Comparison of ENCODE assay signal across 10 mouse cellular contexts in the genomic region with DNA sequence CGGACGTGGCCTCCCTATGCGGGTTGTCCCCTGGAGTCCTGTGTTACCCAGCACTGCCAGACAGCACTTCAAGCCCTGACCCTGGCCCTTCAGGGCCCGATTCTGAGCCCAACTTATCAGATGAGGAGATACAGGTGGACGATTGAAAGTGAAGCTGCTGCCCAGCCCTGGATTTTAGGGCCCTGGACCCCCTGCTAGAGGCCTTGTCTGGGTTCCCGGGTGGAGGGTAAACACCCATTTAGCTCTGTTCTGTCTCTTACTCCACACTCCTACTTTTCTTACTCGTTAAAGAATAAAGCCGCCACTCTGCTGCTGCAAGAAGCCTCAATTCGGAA. TPM values are rescaled to one million over a fixed set of nuclear protein-coding genes. Genes with fewer than 3 reads are reported as not detected.
DNase-seq lines count a peak whose midpoint lies in the region; ATAC-seq lines count a peak whose summit lies in the region.
"Had no signal": no experiment of that assay in that cellular context is flagged by ENCODE, and none has a peak within 500 bp of the region (broad histone marks: within the 10 kb centered on the region; RNA-seq: fewer than 3 reads in every experiment).

No protein-coding gene starts in this region.

- H3K36me3 ChIP-seq in forebrain, embryonic 12.5 days (replicated peaks), result no peaks in the 10 kb centered on the region
- H3K36me3 ChIP-seq in forebrain, embryonic 16.5 days (ENCODE audit: control insufficient read depth, insufficient read depth), result no peaks in the 10 kb centered on the region
- no peaks in the 10 kb centered on the region for H3K36me3 ChIP-seq in lung, embryonic 15.5 days
- H3K36me3 ChIP-seq in limb, embryonic 15.5 days, result no peaks in the 10 kb centered on the region
- H3K36me3 ChIP-seq in stomach, embryonic 14.5 days (ENCODE audit: control insufficient read depth, insufficient read depth, low read length), result no peaks in the 10 kb centered on the region

- DNase-seq in lung, postnatal 10 days, result no peak
- no peak for DNase-seq in cerebellum, adult 11 months
- DNase-seq in urinary bladder, postnatal 4 days (ENCODE audit: low spot score in 2 of 2), result no peak

- no peak overlapping the region for H3K4me3 ChIP-seq in forebrain, embryonic 12.5 days (replicated peaks)
- no peak overlapping the region for H3K4me3 ChIP-seq in forebrain, embryonic 16.5 days (replicated peaks; ENCODE audit: low read length)
- peak overlapping the region; percentile 32 for H3K4me3 ChIP-seq in lung, embryonic 15.5 days
- H3K4me3 ChIP-seq in limb, embryonic 15.5 days, result peak overlapping the region; percentile 24; the same call in 1 of the 2 replicates
- peak overlapping the region; percentile 18; the same call in 1 of the 2 replicates for H3K4me3 ChIP-seq in stomach, embryonic 14.5 days (ENCODE audit: low read depth, low read length)

- H3K27me3 ChIP-seq in forebrain, embryonic 12.5 days, result peaks cover 96% of the 10 kb centered on the region
- peaks cover 59% of the 10 kb centered on the region for H3K27me3 ChIP-seq in forebrain, embryonic 16.5 days (replicated peaks; ENCODE audit: control insufficient read depth, insufficient read depth, low read length)
- peaks cover 73% of the 10 kb centered on the region for H3K27me3 ChIP-seq in lung, embryonic 15.5 days
- H3K27me3 ChIP-seq in limb, embryonic 15.5 days, result peaks cover 81% of the 10 kb centered on the region
- peaks cover 47% of the 10 kb centered on the region for H3K27me3 ChIP-seq in stomach, embryonic 14.5 days (ENCODE audit: control insufficient read depth, insufficient read depth, low read length)

- H3K27ac ChIP-seq in forebrain, embryonic 12.5 days, result no peak overlapping the region
- H3K27ac ChIP-seq in forebrain, embryonic 16.5 days (ENCODE audit: low read length), result no peak overlapping the region
- no peak overlapping the region for H3K27ac ChIP-seq in lung, embryonic 15.5 days
- H3K27ac ChIP-seq in limb, embryonic 15.5 days, result no peak overlapping the region
- no peak overlapping the region for H3K27ac ChIP-seq in stomach, embryonic 14.5 days (ENCODE audit: low read length)

- peak overlapping the region; percentile 21; the same call in 1 of the 2 replicates for H3K4me2 ChIP-seq in forebrain, embryonic 12.5 days
- no peak overlapping the region for H3K4me2 ChIP-seq in forebrain, embryonic 16.5 days (ENCODE audit: low read length)
- peak overlapping the region; percentile 51 for H3K4me2 ChIP-seq in lung, embryonic 15.5 days
- H3K4me2 ChIP-seq in limb, embryonic 15.5 days, result peak overlapping the region; percentile 39
- peak overlapping the region; percentile 25 for H3K4me2 ChIP-seq in stomach, embryonic 14.5 days (replicated peaks; ENCODE audit: low read depth, low read length)

- H3K9ac ChIP-seq in forebrain, embryonic 12.5 days, result no peak overlapping the region
- no peak overlapping the region for H3K9ac ChIP-seq in forebrain, embryonic 16.5 days (replicated peaks; ENCODE audit: low read depth, low read length)
- H3K9ac ChIP-seq in lung, embryonic 15.5 days, result no peak overlapping the region; the same call in 1 of the 2 replicates
- H3K9ac ChIP-seq in limb, embryonic 15.5 days, result no peak overlapping the region
- H3K9ac ChIP-seq in stomach, embryonic 14.5 days (replicated peaks; ENCODE audit: low read depth, low read length), result no peak overlapping the region

- H3K9me3 ChIP-seq in forebrain, embryonic 12.5 days, result no peaks in the 10 kb centered on the region
- H3K9me3 ChIP-seq in forebrain, embryonic 16.5 days (ENCODE audit: control insufficient read depth, low read length), result no peaks in the 10 kb centered on the region
- no peaks in the 10 kb centered on the region for H3K9me3 ChIP-seq in lung, embryonic 15.5 days
- H3K9me3 ChIP-seq in limb, embryonic 15.5 days, result no peaks in the 10 kb centered on the region
- no peaks in the 10 kb centered on the region for H3K9me3 ChIP-seq in stomach, embryonic 14.5 days (ENCODE audit: control insufficient read depth, low read depth, low read length)

- no peak for ATAC-seq in forebrain, embryonic 12.5 days (ENCODE audit: low FRiP score)
- no peak for ATAC-seq in forebrain, embryonic 16.5 days
- no peak for ATAC-seq in lung, embryonic 15.5 days (ENCODE audit: borderline replicate concordance, extremely low read depth, low FRiP score, low TSS enrichment)
- no peak for ATAC-seq in limb, embryonic 15.5 days (ENCODE audit: insufficient number of reproducible peaks, low FRiP score, low TSS enrichment, low read depth)
- ATAC-seq in stomach, embryonic 14.5 days (ENCODE audit: insufficient number of reproducible peaks, insufficient read depth, low FRiP score, low read depth), result no peak
- ATAC-seq: activated CD4-positive, CD25-positive, alpha-beta regulatory T cell, adult 4 months; inflammation-experienced regulatory T-cells, adult 6 months had no signal

- H3K4me1 ChIP-seq in forebrain, embryonic 12.5 days, result peaks cover 13% of the 10 kb centered on the region
- no peaks in the 10 kb centered on the region; the same call in 1 of the 2 replicates for H3K4me1 ChIP-seq in forebrain, embryonic 16.5 days (replicated peaks; ENCODE audit: control insufficient read depth, insufficient read depth, low read length)
- peaks cover 19% of the 10 kb centered on the region for H3K4me1 ChIP-seq in lung, embryonic 15.5 days
- peaks cover 32% of the 10 kb centered on the region for H3K4me1 ChIP-seq in limb, embryonic 15.5 days
- H3K4me1 ChIP-seq in stomach, embryonic 14.5 days (ENCODE audit: control insufficient read depth, insufficient read depth, low read length), result 0 out of 2 replicates have a peak, but pooled peaks cover 4% of the 10 kb centered on the region

- 3% methylated on average over 9 of the region's 9 CpGs for WGBS in forebrain, embryonic 12.5 days
- 2% methylated on average over 9 of the region's 9 CpGs for WGBS in forebrain, embryonic 16.5 days
- 12% methylated on average over 9 of the region's 9 CpGs for WGBS in lung, embryonic 15.5 days
- WGBS in limb, embryonic 15.5 days, result 13% methylated on average over 9 of the region's 9 CpGs
- WGBS in stomach, embryonic 14.5 days, result 13% methylated on average over 9 of the region's 9 CpGs

RNA-seq across cellular contexts. Expression of gene Lbx2, which starts 1.7 kb away (rescaled TPM):
- 0.27 TPM in 1 of 2 replicates, not detected in the other for polyA plus RNA-seq in forebrain, embryonic 12.5 days (2016; fragmentation: Nextera tagmentation; extraction: Ambion mirVana)
- polyA plus RNA-seq in forebrain, embryonic 16.5 days (2015; fragmentation: Nextera tagmentation; extraction: Ambion mirVana), result not detected in 2 replicates
- polyA plus RNA-seq in lung, embryonic 15.5 days (2015; fragmentation: Nextera tagmentation; extraction: Ambion mirVana), result 0.31 and 0.87 TPM in 2 replicates
- 0.41 and 0.50 TPM in 2 replicates for polyA plus RNA-seq in limb, embryonic 15.5 days (2015; fragmentation: Nextera tagmentation; extraction: Ambion mirVana)
- polyA plus RNA-seq in stomach, embryonic 14.5 days (2014; fragmentation: Nextera tagmentation; extraction: Ambion mirVana), result 1.2 and 1.8 TPM in 2 replicates
- polyA plus RNA-seq: activated CD4-positive, CD25-positive, alpha-beta regulatory T cell, adult 4 months; inflammation-experienced regulatory T-cells, adult 6 months had no signal

RNA-seq across cellular contexts. Expression of gene Pcgf1, which starts 10.2 kb away (rescaled TPM):
- 36.3 and 37.0 TPM in 2 replicates for polyA plus RNA-seq in forebrain, embryonic 12.5 days (2016; fragmentation: Nextera tagmentation; extraction: Ambion mirVana)
- polyA plus RNA-seq in forebrain, embryonic 16.5 days (2015; fragmentation: Nextera tagmentation; extraction: Ambion mirVana), result 45.5 and 46.5 TPM in 2 replicates
- 30.5 and 31.2 TPM in 2 replicates for polyA plus RNA-seq in lung, embryonic 15.5 days (2015; fragmentation: Nextera tagmentation; extraction: Ambion mirVana)
- 29.2 and 31.9 TPM in 2 replicates for polyA plus RNA-seq in limb, embryonic 15.5 days (2015; fragmentation: Nextera tagmentation; extraction: Ambion mirVana)
- 33.0 and 38.8 TPM in 2 replicates for polyA plus RNA-seq in stomach, embryonic 14.5 days (2014; fragmentation: Nextera tagmentation; extraction: Ambion mirVana)

RNA-seq across cellular contexts. Expression of gene Ccdc142, which starts 13.5 kb away (rescaled TPM):
- 2.6 and 3.4 TPM in 2 replicates for polyA plus RNA-seq in forebrain, embryonic 12.5 days (2016; fragmentation: Nextera tagmentation; extraction: Ambion mirVana)
- 3.2 and 4.3 TPM in 2 replicates for polyA plus RNA-seq in forebrain, embryonic 16.5 days (2015; fragmentation: Nextera tagmentation; extraction: Ambion mirVana)
- polyA plus RNA-seq in lung, embryonic 15.5 days (2015; fragmentation: Nextera tagmentation; extraction: Ambion mirVana), result 2.1 and 3.2 TPM in 2 replicates
- 2.0 and 2.5 TPM in 2 replicates for polyA plus RNA-seq in limb, embryonic 15.5 days (2015; fragmentation: Nextera tagmentation; extraction: Ambion mirVana)
- 2.0 and 3.5 TPM in 2 replicates for polyA plus RNA-seq in stomach, embryonic 14.5 days (2014; fragmentation: Nextera tagmentation; extraction: Ambion mirVana)
- polyA plus RNA-seq: activated CD4-positive, CD25-positive, alpha-beta regulatory T cell, adult 4 months had no signal

RNA-seq across cellular contexts. Expression of gene Gm42688, which starts 13.5 kb away (rescaled TPM):
- polyA plus RNA-seq in forebrain, embryonic 12.5 days (2016; fragmentation: Nextera tagmentation; extraction: Ambion mirVana), result 3.4 and 3.7 TPM in 2 replicates
- 4.1 and 4.9 TPM in 2 replicates for polyA plus RNA-seq in forebrain, embryonic 16.5 days (2015; fragmentation: Nextera tagmentation; extraction: Ambion mirVana)
- 3.4 TPM in 2 replicates for polyA plus RNA-seq in lung, embryonic 15.5 days (2015; fragmentation: Nextera tagmentation; extraction: Ambion mirVana)
- 2.5 and 3.5 TPM in 2 replicates for polyA plus RNA-seq in limb, embryonic 15.5 days (2015; fragmentation: Nextera tagmentation; extraction: Ambion mirVana)
- 1.7 and 2.0 TPM in 2 replicates for polyA plus RNA-seq in stomach, embryonic 14.5 days (2014; fragmentation: Nextera tagmentation; extraction: Ambion mirVana)

RNA-seq across cellular contexts. Expression of gene Tlx2, which starts 17.8 kb away (rescaled TPM):
- polyA plus RNA-seq in forebrain, embryonic 12.5 days (2016; fragmentation: Nextera tagmentation; extraction: Ambion mirVana), result not detected in 2 replicates
- not detected in 2 replicates for polyA plus RNA-seq in forebrain, embryonic 16.5 days (2015; fragmentation: Nextera tagmentation; extraction: Ambion mirVana)
- polyA plus RNA-seq in lung, embryonic 15.5 days (2015; fragmentation: Nextera tagmentation; extraction: Ambion mirVana), result 0.38 and 1.0 TPM in 2 replicates
- not detected in 2 replicates for polyA plus RNA-seq in limb, embryonic 15.5 days (2015; fragmentation: Nextera tagmentation; extraction: Ambion mirVana)
- polyA plus RNA-seq in stomach, embryonic 14.5 days (2014; fragmentation: Nextera tagmentation; extraction: Ambion mirVana), result 8.4 and 9.2 TPM in 2 replicates
- polyA plus RNA-seq: activated CD4-positive, CD25-positive, alpha-beta regulatory T cell, adult 4 months; inflammation-experienced regulatory T-cells, adult 6 months had no signal

Comparison
In these comparisons a context has a peak if more than half of its experiments do, and no peak if none do; other contexts are left out.
1. H3K4me3 ChIP-seq: peak in lung, embryonic 15.5 days (single experiment), limb, embryonic 15.5 days (single experiment) and stomach, embryonic 14.5 days (single experiment); none in forebrain, embryonic 12.5 days (single experiment) and forebrain, embryonic 16.5 days (single experiment).